Mouse (Mus musculus) testis, adult 2 months (tissue): ENCODE measurements at regions not wholly inside any gene's neighbourhood (a gene's known extent, or its start where the extent isn't known, plus 50 kb on each side); places are given as distances from the start of the nearest gene placed in this dataset.

Source experiments
- CTCF ChIP-seq: fragments of 200-500 bp; IDR thresholded peaks from 2 replicates; pipeline ENCODE4 v1.5.1; 2012; ENCODE audit warnings: low read depth, mild to moderate bottlenecking, inconsistent platforms, low read length, moderate library complexity; ENCODE audit not compliant: control insufficient read depth, insufficient read depth, insufficient replicate concordance
- POLR2A ChIP-seq: fragments of 200-500 bp; IDR thresholded peaks from 2 replicates; pipeline ENCODE4 v1.6.1; 2012; ENCODE audit warnings: low read depth, mild to moderate bottlenecking, inconsistent platforms, low read length, moderate library complexity; ENCODE audit not compliant: control insufficient read depth

DNA sequence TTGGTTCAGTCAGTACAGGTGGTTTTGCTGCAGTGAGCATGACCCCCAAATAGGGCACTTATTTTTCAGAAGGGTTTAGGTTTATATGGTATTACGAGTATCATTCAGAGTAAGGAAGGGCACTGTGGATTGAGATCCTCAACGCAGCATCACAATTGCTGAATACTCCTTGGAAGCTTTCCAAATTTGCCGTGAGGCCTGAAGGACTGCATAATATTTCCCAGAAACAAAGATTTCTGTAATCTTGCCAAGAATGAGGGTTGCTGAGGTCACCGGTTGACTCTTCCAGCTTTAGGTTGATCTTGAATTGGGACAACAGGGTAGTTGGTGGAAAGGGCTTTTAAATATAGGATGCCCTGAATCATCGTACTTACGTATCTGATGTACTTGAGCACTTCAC lies 482.1 kb downstream of the Ttll7 start:
- TF ChIP-seq CTCF, result no peak
- TF ChIP-seq POLR2A, result no peak
